Mouse (Mus musculus): Measurements from ENCODE around the gene Sh3pxd2a.

Sh3pxd2a gene

DNA sequence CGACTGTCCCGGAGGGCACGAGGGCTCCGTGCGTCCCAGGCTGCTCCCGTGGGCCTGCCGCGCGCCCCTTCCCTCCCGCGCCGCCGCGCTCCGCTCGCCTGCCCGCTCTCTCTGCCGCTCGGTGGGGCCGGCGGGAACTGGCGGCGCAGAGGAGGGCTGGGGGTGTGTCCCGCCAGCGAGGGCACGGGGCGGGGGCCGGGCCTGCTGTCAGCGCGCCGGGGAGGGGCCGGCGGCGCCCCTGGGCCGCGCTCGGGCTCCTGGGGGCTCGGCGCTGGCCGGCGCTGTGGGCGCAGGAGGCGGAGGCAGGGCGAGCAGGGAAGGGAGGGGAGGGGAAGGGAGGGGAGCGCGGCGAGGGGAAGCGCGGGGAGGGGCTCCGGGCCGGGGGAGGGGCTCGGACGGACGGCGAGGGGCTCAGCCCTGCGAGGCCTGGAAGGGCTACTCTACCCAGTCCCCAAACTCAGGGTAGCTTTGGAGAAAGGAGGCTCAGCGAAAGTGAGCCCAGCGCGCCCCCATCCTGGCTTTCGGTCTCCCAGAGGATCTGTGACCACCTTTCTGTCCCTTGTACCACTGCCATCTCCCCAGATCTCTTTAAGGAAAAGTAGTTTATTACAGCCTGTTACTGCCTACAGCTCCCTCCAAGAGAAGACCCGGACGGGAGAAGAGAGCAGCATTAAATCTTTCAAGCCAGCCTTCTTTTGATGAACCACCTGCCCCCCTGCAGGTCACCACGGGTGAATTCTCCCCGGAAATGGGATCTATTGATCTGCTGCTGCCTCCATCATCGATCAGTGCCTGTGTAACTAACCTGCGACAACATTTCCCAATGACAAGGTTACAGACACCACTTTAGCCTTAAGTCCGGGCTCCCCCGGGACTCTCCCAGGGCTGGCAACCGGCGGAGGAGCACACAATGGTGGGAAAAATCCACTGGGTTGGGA is at the start of gene Sh3pxd2a:
Gene Sh3pxd2a, minus strand, starts transcription at position 98 of the 938 bp plus-strand sequence.
- DNase-seq (ENCODE audit: low read depth): no peak

DNA sequence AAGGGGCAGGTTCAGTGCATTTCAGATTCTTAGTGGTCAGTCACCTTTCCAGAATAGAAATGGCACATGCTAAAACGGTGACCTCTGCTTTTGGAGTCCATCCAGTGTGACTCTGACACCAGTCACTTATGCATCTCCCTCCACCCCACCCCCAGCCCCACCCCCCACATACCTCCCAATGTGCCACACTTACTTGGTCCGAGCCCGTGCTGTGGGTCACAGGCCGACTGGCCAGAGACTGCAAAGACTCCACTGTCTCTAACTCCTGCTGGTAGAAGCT is 49.4 kb upstream of the Sh3pxd2a start:
- no peak for DNase-seq (ENCODE audit: low read depth)

GRCm38 (mm10) chr19:47512794-47513617 is 48.8 kb upstream of the Sh3pxd2a start:
- DNase-seq (ENCODE audit: low read depth): no peak

GRCm38 (mm10) chr19:47511958-47512357 is 47.8 kb upstream of the Sh3pxd2a start:
- DNase-seq (ENCODE audit: low read depth): peak; percentile 60

GRCm38 (mm10) chr19:47511294-47511675 is 47.1 kb upstream of the Sh3pxd2a start:
- DNase-seq (ENCODE audit: low read depth): peak; percentile 61

DNA sequence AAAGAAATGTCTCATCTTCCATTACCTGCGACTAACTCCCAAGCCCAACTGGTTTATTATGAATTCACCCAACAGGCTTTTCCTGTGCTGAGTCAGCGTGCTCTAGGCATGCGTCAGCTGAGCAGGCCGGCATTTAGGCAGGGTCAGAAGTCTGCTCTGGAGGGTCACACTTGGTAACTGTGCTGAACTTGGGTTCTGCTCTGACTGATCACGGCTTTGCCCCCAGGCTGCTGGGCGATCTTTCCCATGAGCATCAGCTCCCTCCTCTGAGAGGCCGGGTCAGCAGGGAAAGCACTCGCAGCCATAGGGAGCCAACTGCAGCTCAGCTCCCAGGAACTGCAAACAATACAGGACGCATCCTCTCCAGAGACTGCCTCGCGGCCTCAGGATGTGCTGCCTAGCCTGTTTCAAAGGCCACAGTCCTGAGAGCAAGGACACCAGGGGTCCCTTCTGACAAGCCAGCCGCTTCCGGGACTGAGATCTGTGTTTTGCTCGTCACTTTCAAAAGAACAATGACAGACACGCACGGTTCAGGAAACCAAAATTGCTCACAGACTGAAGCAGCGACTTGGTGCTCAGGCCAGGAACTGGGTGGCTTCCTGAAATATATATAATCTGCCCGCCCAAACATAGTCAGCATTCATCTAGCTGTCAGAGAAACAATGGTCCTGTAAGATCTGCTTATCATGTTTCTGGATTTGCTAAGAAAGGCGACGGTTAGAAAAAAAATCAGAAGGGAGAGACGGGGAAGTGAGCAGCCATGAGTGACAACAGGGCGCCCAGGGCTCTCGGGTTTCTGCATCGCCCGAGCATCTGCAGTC is 46.5 kb upstream of the Sh3pxd2a start:
- peak; percentile 88 for DNase-seq (ENCODE audit: low read depth)

GRCm38 (mm10) chr19:47510135-47510472 is 45.9 kb upstream of the Sh3pxd2a start:
- DNase-seq (ENCODE audit: low read depth): peak; percentile 63

DNA sequence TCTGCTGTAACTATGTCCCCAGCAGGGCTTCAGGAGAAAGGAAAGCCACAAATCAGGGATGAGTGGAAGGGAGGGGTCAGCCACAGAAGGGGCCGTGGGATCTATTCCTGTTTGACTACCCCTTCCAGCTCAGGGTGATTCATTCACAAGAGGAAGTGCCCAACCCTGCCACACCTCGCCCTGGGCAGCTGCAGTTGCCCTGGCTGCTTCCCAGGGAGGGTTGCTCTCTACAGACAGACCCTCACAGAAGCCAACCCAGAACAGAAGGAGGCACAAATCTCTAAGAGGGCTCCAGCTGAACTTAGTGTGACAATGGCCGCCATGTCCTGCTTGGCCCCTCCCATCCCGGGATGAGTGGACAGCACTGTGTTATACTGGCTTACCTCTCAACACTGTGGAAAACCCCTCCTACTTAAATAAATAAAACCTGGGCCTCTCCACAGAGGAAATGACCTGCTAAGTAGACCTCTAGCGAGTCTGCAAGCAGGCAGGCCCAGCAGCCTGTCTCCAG is 44.6 kb upstream of the Sh3pxd2a start:
- DNase-seq (ENCODE audit: low read depth): peak; percentile 83

DNA sequence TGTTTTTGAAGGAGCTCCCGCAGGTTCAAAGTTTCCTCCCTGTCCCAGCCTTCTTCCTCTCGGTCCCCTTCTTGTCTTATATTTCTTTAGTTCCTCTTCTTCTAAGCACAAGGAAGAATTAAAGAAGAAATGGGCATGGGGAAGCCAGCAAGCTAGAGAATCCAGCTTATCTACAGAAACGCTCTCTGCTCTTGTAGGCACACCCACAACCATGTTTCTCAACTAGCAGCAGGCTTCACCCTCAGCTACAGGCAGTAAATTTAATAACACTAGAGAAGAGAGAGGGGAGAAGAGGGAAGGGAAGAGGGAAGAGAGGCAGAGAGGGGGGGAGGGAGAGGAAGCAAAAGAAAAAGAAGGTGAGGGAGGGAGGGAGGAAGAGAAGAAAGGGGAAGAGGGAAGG is 44.0 kb upstream of the Sh3pxd2a start:
- DNase-seq (ENCODE audit: low read depth): peak; percentile 58

GRCm38 (mm10) chr19:47507128-47508121 is 43.2 kb upstream of the Sh3pxd2a start:
- DNase-seq (ENCODE audit: low read depth): peak; percentile 82

DNA sequence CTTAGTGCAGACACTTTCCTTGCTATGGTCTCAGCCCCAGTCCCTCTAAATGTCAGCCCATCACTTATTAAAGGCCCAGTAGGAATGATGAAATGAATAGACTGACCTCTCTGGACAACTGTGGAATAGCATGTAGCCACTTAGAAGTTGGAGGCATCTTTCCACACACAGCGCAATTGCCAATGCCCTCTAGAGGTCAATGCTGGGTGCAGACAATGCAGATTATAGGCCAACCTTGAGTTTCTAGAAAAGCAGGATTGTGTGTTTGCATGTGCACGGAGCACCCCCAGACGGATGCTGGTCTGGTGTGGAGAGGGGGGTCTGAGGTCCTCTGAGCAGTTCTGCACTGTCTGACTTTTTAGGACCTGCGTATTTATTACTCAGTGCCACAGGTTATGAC is 39.4 kb upstream of the Sh3pxd2a start:
- peak; percentile 83 for DNase-seq (ENCODE audit: low read depth)

GRCm38 (mm10) chr19:47502563-47502962 is 38.4 kb upstream of the Sh3pxd2a start:
- peak; percentile 71 for DNase-seq (ENCODE audit: low read depth)

DNA sequence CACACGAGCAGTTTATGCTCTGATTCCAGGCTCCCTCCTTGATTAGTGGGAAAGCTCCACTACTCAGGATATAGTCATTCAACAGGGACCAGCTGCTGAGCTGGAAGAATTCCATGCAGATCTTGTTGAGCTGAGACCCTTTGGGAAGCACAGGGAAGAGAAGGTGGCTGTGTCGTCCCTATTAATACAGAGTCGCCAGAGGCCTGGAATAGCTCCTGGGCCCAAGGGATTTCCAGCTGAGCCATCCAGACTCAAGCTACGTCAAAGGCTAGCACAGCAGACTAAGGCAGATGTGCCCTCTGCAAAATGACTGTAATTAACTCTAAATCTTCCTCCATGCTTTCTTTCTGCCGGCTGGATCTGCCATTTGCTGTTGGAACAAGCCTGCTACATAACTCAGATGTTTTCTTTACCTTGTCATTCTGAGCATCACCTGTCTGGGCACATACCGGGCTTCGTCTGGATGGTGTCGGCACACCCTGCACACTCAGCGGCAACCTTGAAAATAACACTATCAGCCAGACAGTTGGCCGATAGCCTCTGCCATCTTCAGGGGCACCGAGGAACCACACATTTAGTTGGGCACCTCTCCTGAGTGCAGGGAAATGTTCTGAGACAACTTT is 36.3 kb upstream of the Sh3pxd2a start:
- no peak for DNase-seq (ENCODE audit: low read depth)

DNA sequence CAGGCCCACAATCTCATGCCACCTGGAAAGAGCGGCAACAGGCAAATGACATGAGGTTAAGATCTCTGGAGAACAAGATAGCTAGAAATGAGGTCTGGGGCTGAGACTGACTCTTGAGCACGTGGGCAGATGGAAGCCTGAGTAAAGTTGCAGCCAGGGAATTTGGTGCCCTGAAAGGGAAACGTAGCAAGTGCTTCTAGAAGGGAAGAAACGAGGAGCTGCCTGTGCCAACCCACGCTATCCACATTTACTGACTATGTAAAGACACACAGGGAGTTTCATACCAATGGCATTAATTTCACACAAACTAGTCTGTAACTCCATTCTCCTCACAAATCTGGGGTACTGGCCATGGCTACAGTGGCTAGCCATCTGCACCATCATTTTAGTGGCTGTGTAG is 35.6 kb upstream of the Sh3pxd2a start:
- DNase-seq (ENCODE audit: low read depth): no peak

- DNase-seq (ENCODE audit: low read depth): no peak
Measured at GRCm38 (mm10) chr19:47498942-47499341, 34.7 kb upstream of the Sh3pxd2a start.

DNA sequence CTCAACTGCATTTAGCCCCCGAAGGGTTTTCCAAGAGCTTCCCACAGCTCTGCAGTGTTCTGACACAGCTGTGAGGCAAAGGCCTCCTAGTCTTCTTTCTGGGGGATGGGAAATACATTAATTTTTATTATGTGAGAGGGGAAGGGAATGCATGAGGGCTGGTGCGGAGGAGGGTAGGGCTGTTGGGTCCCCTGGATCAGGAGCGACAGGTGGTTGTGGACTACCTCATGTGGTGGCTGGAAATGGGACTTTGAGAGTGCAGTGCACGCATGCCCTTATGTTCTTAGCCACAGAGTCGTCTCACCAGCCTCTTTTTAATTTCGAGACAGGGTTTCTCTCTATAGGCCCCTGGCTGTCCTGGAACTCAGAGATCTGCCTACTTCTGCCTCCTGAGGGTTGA is 33.5 kb upstream of the Sh3pxd2a start:
- DNase-seq (ENCODE audit: low read depth): no peak

- no peak for DNase-seq (ENCODE audit: low read depth)
Measured at GRCm38 (mm10) chr19:47497313-47497712, 33.1 kb upstream of the Sh3pxd2a start.

- DNase-seq (ENCODE audit: low read depth): no peak
Measured at GRCm38 (mm10) chr19:47493017-47493997, 29.1 kb upstream of the Sh3pxd2a start.

DNA sequence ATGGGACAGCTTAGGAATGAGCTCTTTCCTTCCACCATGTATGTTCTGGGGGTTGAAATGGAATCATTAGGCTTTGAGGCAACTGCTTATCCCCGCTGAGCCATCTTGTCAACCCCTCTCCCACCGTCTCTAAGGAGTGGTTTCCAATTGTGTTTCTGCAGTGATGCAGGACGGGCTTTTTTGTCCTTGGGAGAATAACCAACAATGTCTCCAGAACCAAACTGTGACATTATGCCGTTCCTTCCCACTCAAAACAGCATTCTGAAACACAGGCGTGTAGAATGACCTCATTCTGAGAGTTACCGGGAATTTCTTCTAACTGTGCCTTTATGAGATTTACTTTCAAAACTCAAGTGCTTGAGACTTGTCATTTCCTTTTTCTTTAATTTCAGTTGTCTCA is 28.2 kb upstream of the Sh3pxd2a start:
- DNase-seq (ENCODE audit: low read depth): no peak
